Mouse (Mus musculus) MEL (cell line): ENCODE data around the gene Enpep.

Source experiments
- CTCF ChIP-seq, 3 experiments: IDR thresholded peaks in 2 of 3; conservative IDR thresholded peaks in 1 of 3; 2 replicates each; pipeline ENCODE4 v1.5.1; 2011 to 2012; ENCODE audit warnings: low read length in 3 of 3, low read depth in 2 of 3, mild to moderate bottlenecking in 2 of 3, improper control_type of control experiment in 1 of 3, inconsistent platforms in 1 of 3, mixed read lengths in 1 of 3, moderate library complexity in 1 of 3; ENCODE audit not compliant: control insufficient read depth in 1 of 3, insufficient read depth in 1 of 3, poor library complexity in 1 of 3, severe bottlenecking in 1 of 3
- EP300 ChIP-seq, 2 experiments: IDR thresholded peaks; 2 replicates each; pipeline ENCODE4 v1.6.1; 2011; ENCODE audit warnings: improper control_type of control experiment in 2 of 2, low read length in 2 of 2, low read depth in 1 of 2, mild to moderate bottlenecking in 1 of 2
- GABPA ChIP-seq: IDR thresholded peaks from 2 replicates; pipeline ENCODE4 v1.6.1; 2012; ENCODE audit warnings: low read depth, mild to moderate bottlenecking, inconsistent platforms, low read length, improper control_type of control experiment, moderate library complexity
- JUND ChIP-seq: IDR thresholded peaks from 2 replicates; pipeline ENCODE4 v1.6.1; 2011; ENCODE audit warnings: low read depth, mild to moderate bottlenecking, improper control_type of control experiment, low read length
- MAX ChIP-seq: IDR thresholded peaks from 2 replicates; pipeline ENCODE4 v1.6.1; 2011; ENCODE audit warnings: low read length, improper control_type of control experiment
- MXI1 ChIP-seq: IDR thresholded peaks from 2 replicates; pipeline ENCODE4 v1.6.1; 2011; ENCODE audit warnings: mild to moderate bottlenecking, low read depth, low read length, improper control_type of control experiment
- POLR2A ChIP-seq, 2 experiments: IDR thresholded peaks; 2 replicates each; pipeline ENCODE4 v1.6.1; 2011 to 2012; ENCODE audit warnings: low read length in 2 of 2, mild to moderate bottlenecking in 2 of 2, control low read depth in 1 of 2, improper control_type of control experiment in 1 of 2, low read depth in 1 of 2, moderate library complexity in 1 of 2; ENCODE audit not compliant: control insufficient read depth in 1 of 2, insufficient read depth in 1 of 2, poor library complexity in 1 of 2
- POLR2AphosphoS2 ChIP-seq: IDR thresholded peaks from 2 replicates; pipeline ENCODE4 v1.6.1; 2011; ENCODE audit warnings: low read length, improper control_type of control experiment
- RAD21 ChIP-seq: IDR thresholded peaks from 2 replicates; pipeline ENCODE4 v1.6.1; 2011; ENCODE audit warnings: mild to moderate bottlenecking, low read depth, low read length, improper control_type of control experiment
- ZMIZ1 ChIP-seq: IDR thresholded peaks from 2 replicates; pipeline ENCODE4 v1.6.1; 2012; ENCODE audit warnings: low read depth, mild to moderate bottlenecking, inconsistent platforms, low read length, improper control_type of control experiment, moderate library complexity

DNA sequence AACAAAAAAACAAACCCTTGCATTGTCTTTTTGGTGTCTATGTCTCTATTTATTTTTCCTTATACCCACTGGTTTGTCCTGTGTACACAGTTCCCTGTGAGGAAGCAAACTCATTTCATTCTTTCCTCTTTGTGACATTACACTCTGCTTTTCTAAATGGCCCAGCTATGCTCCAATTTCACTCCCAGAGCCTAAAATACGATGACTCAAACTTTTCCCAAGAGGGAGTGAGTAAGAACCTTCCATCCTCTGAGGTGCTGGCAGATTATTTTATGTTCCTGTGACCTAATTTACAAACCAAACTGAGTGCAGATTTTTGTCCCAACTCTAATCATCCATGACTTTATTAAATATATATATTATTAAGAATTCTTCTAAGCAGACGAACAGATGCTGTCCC is 19.3 kb downstream of the Enpep start:
- TF ChIP-seq POLR2A (IDR thresholded peaks at IDR 0.05; ENCODE audit: control insufficient read depth in 1 of 2, insufficient read depth in 1 of 2, low read depth in 1 of 2, low read length in 2 of 2, poor library complexity in 1 of 2) (no peak), GABPA (no peak), CTCF (IDR thresholded peaks at IDR 0.05 in 2 of 3, conservative IDR thresholded peaks at IDR 0.05 in 1 of 3; ENCODE audit: control insufficient read depth in 1 of 3, insufficient read depth in 1 of 3, low read depth in 2 of 3, low read length in 3 of 3, poor library complexity in 1 of 3, severe bottlenecking in 1 of 3) (no peak), POLR2AphosphoS2 (no peak), MXI1 (no peak), ZMIZ1 (no peak), JUND (no peak), MAX (no peak), RAD21 (no peak), EP300 (IDR thresholded peaks at IDR 0.05; ENCODE audit: low read depth in 1 of 2, low read length in 2 of 2) (no peak)
